Mouse (Mus musculus): ENCODE measurements at regions not wholly inside any gene's neighbourhood (a gene's known extent, or its start where the extent isn't known, plus 50 kb on each side); places are given as distances from the start of the nearest gene placed in this dataset.

GRCm38 (mm10) chr13:71210658-71211251 is 369.1 kb upstream of the Adamts16 start:
- TF ChIP-seq CTCF (IDR thresholded peaks at IDR 0.05): no peak
- Histone ChIP-seq H3K4me2 (ENCODE audit: low read depth, low read length, poor library complexity, severe bottlenecking) (no peak overlapping the region), H3K27ac (ENCODE audit: low read depth, low read length) (no peak overlapping the region), H3K4me3 (ENCODE audit: low read depth, low read length) (no peak overlapping the region), H3K9me3 (ENCODE audit: low read length) (no peaks in the 10 kb centered on the region), H3K27me3 (ENCODE audit: insufficient read depth, low read length) (no peaks in the 10 kb centered on the region), H3K4me1 (ENCODE audit: insufficient read depth, low read length) (no peaks in the 10 kb centered on the region; the same call in 1 of the 2 replicates), H3K36me3 (ENCODE audit: insufficient read depth, low read length) (no peaks in the 10 kb centered on the region), H3K9ac (replicated peaks; ENCODE audit: low read length, poor library complexity, severe bottlenecking) (no peak overlapping the region)
- 23% methylated on average over 7 of the region's 7 CpGs for WGBS
- ATAC-seq (ENCODE audit: low FRiP score) (no peak), DNase-seq (ENCODE audit: low spot score) (no peak)

DNA sequence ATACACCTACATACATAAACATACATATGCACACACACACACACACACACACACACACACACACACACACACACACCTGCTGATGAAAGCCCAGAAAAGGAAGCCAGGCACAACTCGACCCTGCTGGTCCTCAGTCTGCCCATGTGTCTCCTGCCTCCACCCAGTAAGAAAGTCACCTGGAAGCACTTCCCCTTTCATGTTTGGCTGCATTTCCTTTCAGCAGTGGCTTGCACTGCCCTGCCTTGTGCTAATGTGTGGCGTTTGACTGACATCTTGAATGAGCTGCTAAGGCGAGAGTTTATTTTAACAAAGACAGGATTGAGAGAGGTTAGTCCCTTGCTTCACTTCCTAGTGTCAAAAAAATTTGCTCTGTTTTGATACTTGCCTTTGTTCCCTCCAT is 364.1 kb upstream of the Adamts16 start:
- Histone ChIP-seq H3K4me3 (ENCODE audit: low read depth, low read length) (no peak overlapping the region), H3K27me3 (ENCODE audit: insufficient read depth, low read length) (no peaks in the 10 kb centered on the region), H3K9ac (replicated peaks; ENCODE audit: low read length, poor library complexity, severe bottlenecking) (no peak overlapping the region), H3K4me1 (ENCODE audit: insufficient read depth, low read length) (no peaks in the 10 kb centered on the region; the same call in 1 of the 2 replicates), H3K9me3 (ENCODE audit: low read length) (no peaks in the 10 kb centered on the region), H3K27ac (ENCODE audit: low read depth, low read length) (no peak overlapping the region; the same call in 1 of the 2 replicates), H3K36me3 (ENCODE audit: insufficient read depth, low read length) (no peaks in the 10 kb centered on the region), H3K4me2 (ENCODE audit: low read depth, low read length, poor library complexity, severe bottlenecking) (no peak overlapping the region)
- peak; percentile 74 for ATAC-seq (ENCODE audit: low FRiP score)
- no peak for DNase-seq (ENCODE audit: low spot score)
- WGBS: 38% methylated on average over 3 of the region's 3 CpGs
- no peak for TF ChIP-seq CTCF (IDR thresholded peaks at IDR 0.05)

DNA sequence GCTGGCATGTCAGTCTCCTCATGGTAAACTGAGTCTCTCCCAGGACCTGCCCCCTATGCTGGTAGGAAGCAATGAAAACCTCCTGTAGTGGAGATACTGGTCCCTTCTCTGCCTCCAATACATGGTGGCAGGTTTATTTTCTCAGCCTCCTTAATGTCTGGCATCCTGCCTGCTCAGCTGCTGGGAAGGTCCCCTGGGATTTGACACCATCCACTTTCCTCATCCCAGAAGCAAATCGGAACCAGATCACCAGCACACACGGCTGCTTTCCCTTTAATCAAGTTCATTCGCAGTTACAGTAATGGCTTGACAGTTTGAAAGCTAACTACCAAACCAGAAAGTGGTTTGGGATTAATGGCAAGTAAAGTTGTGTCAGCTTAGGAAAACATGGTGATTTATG is 359.0 kb upstream of the Adamts16 start:
- Histone ChIP-seq H3K9me3 (ENCODE audit: low read length) (no peaks in the 10 kb centered on the region), H3K27me3 (ENCODE audit: insufficient read depth, low read length) (no peaks in the 10 kb centered on the region), H3K27ac (ENCODE audit: low read depth, low read length) (no peak overlapping the region), H3K9ac (replicated peaks; ENCODE audit: low read length, poor library complexity, severe bottlenecking) (0 out of 2 replicates have a peak overlapping the region, but pooled peaks have one; percentile 19), H3K4me3 (ENCODE audit: low read depth, low read length) (no peak overlapping the region), H3K4me2 (ENCODE audit: low read depth, low read length, poor library complexity, severe bottlenecking) (no peak overlapping the region), H3K36me3 (ENCODE audit: insufficient read depth, low read length) (no peaks in the 10 kb centered on the region), H3K4me1 (ENCODE audit: insufficient read depth, low read length) (no peaks in the 10 kb centered on the region)
- peak; percentile 22 for DNase-seq (ENCODE audit: low spot score)
- ATAC-seq (ENCODE audit: low FRiP score): no peak
- 39% methylated on average over 3 of the region's 3 CpGs for WGBS
- no peak for TF ChIP-seq CTCF (IDR thresholded peaks at IDR 0.05)

- WGBS: 88% methylated on average over 4 of the region's 4 CpGs
- Histone ChIP-seq H3K4me2 (ENCODE audit: low read depth, low read length, poor library complexity, severe bottlenecking) (no peak overlapping the region), H3K4me1 (ENCODE audit: insufficient read depth, low read length) (no peaks in the 10 kb centered on the region), H3K9me3 (ENCODE audit: low read length) (no peaks in the 10 kb centered on the region), H3K27ac (ENCODE audit: low read depth, low read length) (no peak overlapping the region), H3K27me3 (ENCODE audit: insufficient read depth, low read length) (no peaks in the 10 kb centered on the region), H3K36me3 (ENCODE audit: insufficient read depth, low read length) (no peaks in the 10 kb centered on the region), H3K4me3 (ENCODE audit: low read depth, low read length) (no peak overlapping the region), H3K9ac (replicated peaks; ENCODE audit: low read length, poor library complexity, severe bottlenecking) (no peak overlapping the region)
- TF ChIP-seq CTCF (IDR thresholded peaks at IDR 0.05): no peak
- peak; percentile 42 for DNase-seq (ENCODE audit: low spot score)
- ATAC-seq (ENCODE audit: low FRiP score): no peak
Observed at GRCm38 (mm10) chr13:71195675-71196074, 354.1 kb upstream of the Adamts16 start.

- WGBS: 76% methylated on average over 4 of the region's 4 CpGs
- no peak for DNase-seq (ENCODE audit: low spot score)
- H3K4me3 ChIP-seq (ENCODE audit: low read depth, low read length): no peak overlapping the region
- H3K4me1 ChIP-seq (ENCODE audit: insufficient read depth, low read length): no peaks in the 10 kb centered on the region
- no peak overlapping the region for H3K4me2 ChIP-seq (ENCODE audit: low read depth, low read length, poor library complexity, severe bottlenecking)
- H3K36me3 ChIP-seq (ENCODE audit: insufficient read depth, low read length): no peaks in the 10 kb centered on the region
- H3K27me3 ChIP-seq (ENCODE audit: insufficient read depth, low read length): no peaks in the 10 kb centered on the region
- no peaks in the 10 kb centered on the region for H3K9me3 ChIP-seq (ENCODE audit: low read length)
- no peak overlapping the region for H3K27ac ChIP-seq (ENCODE audit: low read depth, low read length)
- no peak overlapping the region for H3K9ac ChIP-seq (replicated peaks; ENCODE audit: low read length, poor library complexity, severe bottlenecking)
- TF ChIP-seq CTCF (IDR thresholded peaks at IDR 0.05): no peak
- ATAC-seq (ENCODE audit: low FRiP score): no peak
Observed at GRCm38 (mm10) chr13:71184500-71184899, 342.9 kb upstream of the Adamts16 start.

- Histone ChIP-seq H3K9me3 (ENCODE audit: low read length) (no peaks in the 10 kb centered on the region), H3K9ac (replicated peaks; ENCODE audit: low read length, poor library complexity, severe bottlenecking) (no peak overlapping the region), H3K36me3 (ENCODE audit: insufficient read depth, low read length) (no peaks in the 10 kb centered on the region), H3K27me3 (ENCODE audit: insufficient read depth, low read length) (no peaks in the 10 kb centered on the region), H3K27ac (ENCODE audit: low read depth, low read length) (no peak overlapping the region), H3K4me3 (ENCODE audit: low read depth, low read length) (no peak overlapping the region), H3K4me1 (ENCODE audit: insufficient read depth, low read length) (no peaks in the 10 kb centered on the region), H3K4me2 (ENCODE audit: low read depth, low read length, poor library complexity, severe bottlenecking) (no peak overlapping the region)
- DNase-seq (ENCODE audit: low spot score) (no peak), ATAC-seq (ENCODE audit: low FRiP score) (no peak)
- no peak for TF ChIP-seq CTCF (IDR thresholded peaks at IDR 0.05)
Observed at GRCm38 (mm10) chr13:71179083-71179482, 337.5 kb upstream of the Adamts16 start.

All from midbrain, postnatal 0 days (tissue).